Mouse (Mus musculus) heart, embryonic 15.5 days (tissue): Measurements from ENCODE around the gene Btnl2. TPM values are rescaled to one million over a fixed set of nuclear protein-coding genes. Genes with fewer than 3 reads are reported as not detected.

ENCODE experiments used
- ATAC-seq: fragments of 200-750 bp; cut with Nextera tagmentation; replicated peaks from 2 replicates; pipeline ENCODE4 v1.8.0; 2017; ENCODE audit warnings: low read depth, moderate TSS enrichment; ENCODE audit not compliant: insufficient number of reproducible peaks, insufficient read depth, low FRiP score
- H3K27ac ChIP-seq: fragments of 300-500 bp; sonication (generic); 2 replicates; pipeline ENCODE4 v1.5.1; 2015; ENCODE audit warnings: mild to moderate bottlenecking, inconsistent platforms
- H3K27me3 ChIP-seq: fragments of 300-500 bp; sonication (generic); 2 replicates; pipeline ENCODE4 v1.6.1; 2015; ENCODE audit warnings: inconsistent platforms
- H3K36me3 ChIP-seq: fragments of 300-500 bp; sonication (generic); 2 replicates; pipeline ENCODE4 v1.6.1; 2015; ENCODE audit warnings: mild to moderate bottlenecking, inconsistent platforms
- H3K4me1 ChIP-seq: fragments of 300-500 bp; sonication (generic); replicated peaks from 2 replicates; pipeline ENCODE4 v1.6.1; 2015; ENCODE audit warnings: inconsistent platforms
- H3K4me2 ChIP-seq: fragments of 300-500 bp; sonication (generic); 2 replicates; pipeline ENCODE4 v1.6.1; 2015; ENCODE audit warnings: inconsistent platforms, mild to moderate bottlenecking, moderate library complexity
- H3K4me3 ChIP-seq: fragments of 300-500 bp; sonication (generic); 2 replicates; pipeline ENCODE4 v1.5.1; 2015; ENCODE audit warnings: mild to moderate bottlenecking, inconsistent platforms
- H3K9ac ChIP-seq: fragments of 300-500 bp; sonication (generic); 2 replicates; pipeline ENCODE4 v1.6.1; 2015; ENCODE audit warnings: mild to moderate bottlenecking, inconsistent platforms
- H3K9me3 ChIP-seq: fragments of 300-500 bp; sonication (generic); replicated peaks from 2 replicates; pipeline ENCODE4 v1.6.1; 2016; ENCODE audit warnings: inconsistent platforms
- WGBS: fragments of 180-500 bp; shearing (Covaris S2); methylation state at CpG from one replicate; pipeline ENCODE4 v1.1.7; 2015; ENCODE audit warnings: mixed read lengths; 5-methylcytosine and 5-hydroxymethylcytosine counted together
- polyA plus RNA-seq: library from polyadenylated mRNA; unstranded; fragments of >200 nt; fragmentation: Nextera tagmentation; extraction: Ambion mirVana; gene quantifications from 2 replicates; pipeline ENCODE4 v1.2.1, GENCODE M21; 2015

Btnl2 gene
- polyA plus RNA-seq, 1 experiment from 2014 or later: not detected

- Histone ChIP-seq H3K36me3 (no peaks in the 10 kb centered on the region), H3K4me2 (peak within 1 kb of the TSS; percentile 88), H3K4me3 (peak within 1 kb of the TSS; percentile 59), H3K27ac (peak within 1 kb of the TSS; percentile 66), H3K4me1 (peaks cover 2% of the 10 kb centered on the region; the same call in 1 of the 2 replicates), H3K9ac (peak within 1 kb of the TSS; percentile 59), H3K9me3 (no peaks in the 10 kb centered on the region), H3K27me3 (peaks cover 13% of the 10 kb centered on the region; the same call in 1 of the 2 replicates)
- WGBS: 3% methylated on average over 34 of the region's 34 CpGs
- peak; percentile 86 for ATAC-seq
Observed at GRCm38 (mm10) chr17:34398711-34399393, 44.2 kb downstream of the Btnl2 start, which contains the start of gene BC051142. BC051142 (plus strand) TSS chr17:34398820.

- Histone ChIP-seq H3K27me3 (peaks cover 13% of the 10 kb centered on the region; the same call in 1 of the 2 replicates), H3K9me3 (no peaks in the 10 kb centered on the region), H3K4me2 (peak overlapping the region; percentile 88; the same call in 1 of the 2 replicates), H3K36me3 (no peaks in the 10 kb centered on the region), H3K4me3 (peak overlapping the region; percentile 59), H3K27ac (no peak overlapping the region), H3K9ac (no peak overlapping the region), H3K4me1 (peaks cover 2% of the 10 kb centered on the region; the same call in 1 of the 2 replicates)
- ATAC-seq: no peak
- 50% methylated on average over 4 of the region's 4 CpGs for WGBS
Observed at GRCm38 (mm10) chr17:34399394-34399715, 44.7 kb downstream of the Btnl2 start.

GRCm38 (mm10) chr17:34411117-34411516 is 56.5 kb downstream of the Btnl2 start:
- Histone ChIP-seq H3K4me2 (no peak overlapping the region), H3K27ac (no peak overlapping the region), H3K9ac (no peak overlapping the region), H3K4me1 (no peaks in the 10 kb centered on the region), H3K36me3 (no peaks in the 10 kb centered on the region), H3K4me3 (no peak overlapping the region), H3K27me3 (peaks cover 6% of the 10 kb centered on the region), H3K9me3 (no peaks in the 10 kb centered on the region)
- no peak for ATAC-seq
- 21% methylated on average over 6 of the region's 6 CpGs for WGBS

Other genes with a start within 250 kb of the Btnl2 start
- gene H2-DMa, start 235.3 kb upstream of the Btnl2 start, polyA plus RNA-seq: 6.0 and 13.6 TPM in 2 replicates
- gene Brd2, start 232.2 kb upstream of the Btnl2 start, polyA plus RNA-seq: 59.0 and 77.7 TPM in 2 replicates
- gene H2-DMb2, start 211.5 kb upstream of the Btnl2 start, polyA plus RNA-seq: 0.69 and 2.5 TPM in 2 replicates
- 0.34 and 3.2 TPM in 2 replicates for gene H2-DMb1, start 201.8 kb upstream of the Btnl2 start, polyA plus RNA-seq
- 2.4 and 8.0 TPM in 2 replicates for gene Tap1, start 167.3 kb upstream of the Btnl2 start, polyA plus RNA-seq
- gene Psmb9, start 167.1 kb upstream of the Btnl2 start, polyA plus RNA-seq: 3.1 and 22.4 TPM in 2 replicates
- 6.3 and 50.4 TPM in 2 replicates for gene Psmb8, start 157.1 kb upstream of the Btnl2 start, polyA plus RNA-seq
- gene Tap2, start 151.3 kb upstream of the Btnl2 start, polyA plus RNA-seq: 5.3 and 13.7 TPM in 2 replicates
- gene H2-Ob, start 115.9 kb upstream of the Btnl2 start, polyA plus RNA-seq: 0.14 and 0.30 TPM in 2 replicates
- gene H2-Ab1, start 97.1 kb upstream of the Btnl2 start, polyA plus RNA-seq: 16.2 and 120 TPM in 2 replicates
- 5.9 and 42.6 TPM in 2 replicates for gene H2-Aa, start 67.0 kb upstream of the Btnl2 start, polyA plus RNA-seq
- gene H2-Eb1, start 49.0 kb upstream of the Btnl2 start, polyA plus RNA-seq: 5.6 and 28.9 TPM in 2 replicates
- gene H2-Eb2, start 29.2 kb upstream of the Btnl2 start, polyA plus RNA-seq: 0.11 TPM in 1 of 2 replicates, not detected in the other
- not detected in 2 replicates for gene Btnl1, start 22.3 kb downstream of the Btnl2 start, polyA plus RNA-seq
- 0.20 TPM in 1 of 2 replicates, not detected in the other for gene BC051142, start 44.0 kb downstream of the Btnl2 start, polyA plus RNA-seq
- gene Btnl4, start 122.5 kb downstream of the Btnl2 start, polyA plus RNA-seq: not detected in 2 replicates
- not detected in 2 replicates for gene Btnl6, start 162.5 kb downstream of the Btnl2 start, polyA plus RNA-seq
- 5.8 and 7.8 TPM in 2 replicates for gene Notch4, start 209.4 kb downstream of the Btnl2 start, polyA plus RNA-seq
- 5.5 and 13.1 TPM in 2 replicates for gene Gpsm3, start 235.0 kb downstream of the Btnl2 start, polyA plus RNA-seq
- gene Pbx2, start 236.4 kb downstream of the Btnl2 start, polyA plus RNA-seq: 4.8 and 5.5 TPM in 2 replicates
- gene Ager, start 243.0 kb downstream of the Btnl2 start, polyA plus RNA-seq: 6.4 and 12.3 TPM in 2 replicates
- 99.7 and 111 TPM in 2 replicates for gene Rnf5, start 248.9 kb downstream of the Btnl2 start, polyA plus RNA-seq
- gene Agpat1, start 249.4 kb downstream of the Btnl2 start, polyA plus RNA-seq: 45.7 and 53.9 TPM in 2 replicates